Mouse (Mus musculus) gastrocnemius, adult 2 months (tissue): ENCODE data around the gene Dnajc12. TPM values are rescaled to one million over a fixed set of nuclear protein-coding genes. Genes with fewer than 3 reads are reported as not detected.
"Not testable (repeated sequence)": the region's sequence is repeated elsewhere in the genome, so short reads cannot be mapped to it uniquely, and the experiment has no call there.

Experiments used
- DNase-seq: peaks from one replicate; pipeline ENCODE4 v3.0.0; 2022
- H3K27ac ChIP-seq: fragments of 200-600 bp; 2 replicates; pipeline ENCODE4 v1.8.1; 2022; ENCODE audit warnings: mild to moderate bottlenecking
- H3K4me3 ChIP-seq: fragments of 200-600 bp; 2 replicates; pipeline ENCODE4 v1.8.1; 2022; ENCODE audit warnings: mild to moderate bottlenecking, moderate library complexity
- CTCF ChIP-seq: fragments of 200-600 bp; IDR thresholded peaks from 2 replicates; pipeline ENCODE4 v1.8.1; 2022; ENCODE audit warnings: antibody characterized with exemption, mild to moderate bottlenecking, moderate library complexity
- intact Hi-C: fragments of 180-260 bp; cut with DNase I; formaldehyde crosslinking; loops from one replicate; pipeline ENCODE4 v1.15.1; 2025
- total RNA-seq, 2 experiments: library from RNA; stranded (reverse); gene quantifications; 2 replicates each; pipeline ENCODE4 v1.2.3; 2021

The Dnajc12 gene
- total RNA-seq, 2 experiments from 2014 or later: 15.7 to 15.8 TPM

- TF ChIP-seq CTCF: no peak
- Histone ChIP-seq H3K4me3 (no peak overlapping the region), H3K27ac (no peak overlapping the region)
- no peak for DNase-seq
- intact Hi-C loops: no loop called here
These were observed 41.6 kb downstream of the Dnajc12 start for GRCm38 (mm10) chr10:63423591-63424474.

- intact Hi-C loops: no loop called here
- DNase-seq: peak; percentile 29
These were observed 42.2 kb downstream of the Dnajc12 start for GRCm38 (mm10) chr10:63424475-63424814.

GRCm38 (mm10) chr10:63427146-63427545 is 44.9 kb downstream of the Dnajc12 start:
- intact Hi-C loops: loop anchor here (5.0 kb wide), 1 partner anchor 40 kb away; no protein-coding TSS in a partner anchor
- DNase-seq: no peak
- Histone ChIP-seq H3K27ac (no peak overlapping the region), H3K4me3 (no peak overlapping the region)
- no peak for TF ChIP-seq CTCF

More at GRCm38 (mm10) chr10:63424475-63424814, 42.2 kb downstream of the Dnajc12 start:
- Histone ChIP-seq H3K27ac (no peak overlapping the region), H3K4me3 (no peak overlapping the region)
- TF ChIP-seq CTCF: peak; percentile 63

- peak overlapping the region; percentile 69 for H3K27ac ChIP-seq
- peak overlapping the region; percentile 85 for H3K4me3 ChIP-seq
- intact Hi-C loops: loop anchor here (1.0 to 5.0 kb wide), 2 partner anchors 41 to 50 kb away; no protein-coding TSS in a partner anchor
- no peak for DNase-seq
- no peak for TF ChIP-seq CTCF
These were observed 46.2 kb downstream of the Dnajc12 start for GRCm38 (mm10) chr10:63428243-63429022.

- H3K27ac ChIP-seq: peak overlapping the region; percentile 69
- DNase-seq: no peak
- TF ChIP-seq CTCF: no peak
- peak overlapping the region; percentile 85 for H3K4me3 ChIP-seq
- intact Hi-C loops: loop anchor here (1.0 to 5.0 kb wide), 2 partner anchors 42 to 49 kb away; no protein-coding TSS in a partner anchor
These were observed 46.7 kb downstream of the Dnajc12 start for GRCm38 (mm10) chr10:63429023-63429340.

GRCm38 (mm10) chr10:63429380-63429779 is 47.1 kb downstream of the Dnajc12 start:
- Histone ChIP-seq H3K4me3 (peak overlapping the region; percentile 85), H3K27ac (peak overlapping the region; percentile 86)
- DNase-seq: peak; percentile 94
- no peak for TF ChIP-seq CTCF
- intact Hi-C loops: loop anchor here (1.0 to 5.0 kb wide), 2 partner anchors 42 to 49 kb away; no protein-coding TSS in a partner anchor

- intact Hi-C loops: loop anchor here (1.0 to 5.0 kb wide), 2 partner anchors 43 to 48 kb away; no protein-coding TSS in a partner anchor
- peak; percentile 94 for DNase-seq
- H3K27ac ChIP-seq: peak within 1 kb of the TSS; percentile 86
- no peak for TF ChIP-seq CTCF
- H3K4me3 ChIP-seq: peak within 1 kb of the TSS; percentile 85
These were observed 47.6 kb downstream of the Dnajc12 start, which contains the start of gene Ctnna3 for GRCm38 (mm10) chr10:63429785-63430305. Gene Ctnna3 (plus strand): TSS chr10:63430098.

- intact Hi-C loops: no loop called here
- no peak for TF ChIP-seq CTCF
- no peak overlapping the region for H3K27ac ChIP-seq
- no peak for DNase-seq
- H3K4me3 ChIP-seq: no peak overlapping the region
These were observed 49.0 kb downstream of the Dnajc12 start for GRCm38 (mm10) chr10:63431221-63431736.

GRCm38 (mm10) chr10:63432099-63432498 is 49.9 kb downstream of the Dnajc12 start:
- TF ChIP-seq CTCF: no peak
- intact Hi-C loops: no loop called here
- Histone ChIP-seq H3K27ac (no peak overlapping the region), H3K4me3 (no peak overlapping the region)
- no peak for DNase-seq

- intact Hi-C loops: no loop called here
- no peak overlapping the region for H3K4me3 ChIP-seq
- H3K27ac ChIP-seq: no peak overlapping the region
- DNase-seq: no peak
- TF ChIP-seq CTCF: no peak
These were observed 50.6 kb downstream of the Dnajc12 start for GRCm38 (mm10) chr10:63432887-63433286.

- no peak for DNase-seq
- intact Hi-C loops: no loop called here
- H3K27ac ChIP-seq: no peak overlapping the region
- no peak for TF ChIP-seq CTCF
- H3K4me3 ChIP-seq: no peak overlapping the region
These were observed 56.6 kb downstream of the Dnajc12 start for GRCm38 (mm10) chr10:63438736-63439262.

- intact Hi-C loops: no loop called here
- TF ChIP-seq CTCF: no peak
- Histone ChIP-seq H3K27ac (no peak overlapping the region), H3K4me3 (no peak overlapping the region)
- no peak for DNase-seq
These were observed 57.5 kb downstream of the Dnajc12 start for GRCm38 (mm10) chr10:63439694-63440228.

GRCm38 (mm10) chr10:63444602-63445387 is 62.6 kb downstream of the Dnajc12 start:
- intact Hi-C loops, H3K4me3 ChIP-seq, H3K27ac ChIP-seq, DNase-seq: not testable (repeated sequence)
